27 mouse cellular contexts compared by ENCODE assay signal in the genomic region with DNA sequence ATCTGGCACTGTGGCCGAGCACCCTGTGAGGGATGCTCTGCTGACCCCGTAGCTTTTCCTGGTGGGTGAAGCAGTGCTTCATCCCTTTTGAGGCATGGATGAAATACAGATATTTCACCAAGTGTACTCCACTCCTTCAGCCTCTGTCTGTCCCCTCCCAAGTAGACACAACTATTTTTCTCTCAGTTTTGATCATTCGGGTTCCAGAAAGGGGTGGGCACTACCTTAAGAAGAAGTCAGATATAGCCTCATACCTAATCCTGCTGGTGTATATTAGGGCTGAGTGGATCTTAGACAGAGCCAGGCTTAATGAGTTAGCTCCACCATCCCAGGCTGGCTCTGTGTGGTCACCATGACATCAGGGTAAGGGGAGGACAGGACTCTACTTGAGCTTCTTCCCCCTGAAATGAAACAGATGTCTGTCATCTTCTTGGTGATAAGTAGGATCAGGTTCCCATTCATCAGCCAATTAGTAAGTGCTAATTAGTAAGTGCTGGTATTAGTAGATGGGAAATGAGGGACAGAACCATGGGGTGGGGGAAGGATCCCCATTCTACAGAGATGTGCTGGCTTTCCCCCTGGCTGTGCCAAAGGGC. TPM values are rescaled to one million over a fixed set of nuclear protein-coding genes. Genes with fewer than 3 reads are reported as not detected.
DNase-seq lines count a peak whose midpoint lies in the region; ATAC-seq and TF ChIP-seq lines count a peak whose summit lies in the region.
"Had no signal": no experiment of that assay in that cellular context is flagged by ENCODE, and none has a peak within 500 bp of the region (broad histone marks: within the 10 kb centered on the region; RNA-seq: fewer than 3 reads in every experiment).

No protein-coding gene starts in this region.

- H3K27ac ChIP-seq in heart, postnatal 0 days (ENCODE audit: low read depth) = peak overlapping the region; percentile 34; the same call in 1 of the 2 replicates
- H3K27ac ChIP-seq: embryonic facial prominence, embryonic 13.5 days; forebrain, embryonic 12.5 days; forebrain, embryonic 15.5 days; heart, adult 2 months; hindbrain, embryonic 13.5 days had no signal

- H3K27me3 ChIP-seq in heart, postnatal 0 days (ENCODE audit: control insufficient read depth, insufficient read depth, low read length) = 0 out of 2 replicates have a peak, but pooled peaks cover 4% of the 10 kb centered on the region
- no peaks in the 10 kb centered on the region for H3K27me3 ChIP-seq in megakaryocyte, embryonic 14.5 days (replicated peaks)
- H3K27me3 ChIP-seq: embryonic facial prominence, embryonic 13.5 days; forebrain, embryonic 12.5 days; forebrain, embryonic 15.5 days; hindbrain, embryonic 13.5 days had no signal

- H3K9me3 ChIP-seq in heart, postnatal 0 days (replicated peaks; ENCODE audit: control insufficient read depth, low read length) = no peaks in the 10 kb centered on the region
- H3K9me3 ChIP-seq in megakaryocyte, embryonic 14.5 days = 0 out of 2 replicates have a peak, but pooled peaks cover 6% of the 10 kb centered on the region
- H3K9me3 ChIP-seq: embryonic facial prominence, embryonic 10.5 days; embryonic facial prominence, embryonic 13.5 days; forebrain, embryonic 12.5 days; forebrain, embryonic 15.5 days; heart, embryonic 13.5 days; hindbrain, embryonic 10.5 days; hindbrain, embryonic 13.5 days had no signal

- no peak for DNase-seq in heart, postnatal 0 days (ENCODE audit: low spot score)
- no peak for DNase-seq in heart, adult 9 months (ENCODE audit: low spot score in 2 of 2)
- DNase-seq in retina, postnatal 1 day = peak; percentile 67
- no peak for DNase-seq in retina, embryonic 14.5 days (ENCODE audit: low spot score)
- DNase-seq: adrenal gland, adult 8-10 months; adrenal gland, postnatal 25 days; cerebellum, adult 11-12 months; cerebellum, adult 8-10 months; cerebellum, postnatal 10 days; cerebellum, postnatal 36 days; gastrocnemius, postnatal 25 days; heart, postnatal 10 days; heart, postnatal 36 days had no signal

- peak overlapping the region; percentile 8; the same call in 1 of the 2 replicates for H3K4me2 ChIP-seq in heart, postnatal 0 days (ENCODE audit: low read depth, low read length)
- H3K4me2 ChIP-seq: embryonic facial prominence, embryonic 13.5 days; forebrain, embryonic 15.5 days; hindbrain, embryonic 13.5 days had no signal

- no peak for ATAC-seq in heart, postnatal 0 days (ENCODE audit: insufficient read depth, low read depth)
- ATAC-seq in megakaryocyte, adult 5-6 weeks (ENCODE audit: poor library complexity, severe bottlenecking) = no peak
- ATAC-seq: forebrain, embryonic 15.5 days had no signal

- H3K9ac ChIP-seq in heart, postnatal 0 days (replicated peaks; ENCODE audit: low read depth, low read length) = no peak overlapping the region
- H3K9ac ChIP-seq: embryonic facial prominence, embryonic 13.5 days; forebrain, embryonic 12.5 days; forebrain, embryonic 15.5 days; heart, embryonic 13.5 days; hindbrain, embryonic 13.5 days had no signal

- H3K4me1 ChIP-seq in heart, postnatal 0 days (ENCODE audit: control insufficient read depth, insufficient read depth) = peaks cover 3% of the 10 kb centered on the region; the same call in 1 of the 2 replicates
- peaks cover 69% of the 10 kb centered on the region for H3K4me1 ChIP-seq in megakaryocyte, embryonic 14.5 days

- no peak for TF ChIP-seq EP300 in heart, postnatal 0 days (IDR thresholded peaks at IDR 0.05; ENCODE audit: low read depth)

- no peaks in the 10 kb centered on the region for H3K36me3 ChIP-seq in heart, postnatal 0 days (replicated peaks; ENCODE audit: control insufficient read depth, insufficient read depth, low read length)
- H3K36me3 ChIP-seq in megakaryocyte, embryonic 14.5 days (replicated peaks; ENCODE audit: low read length) = no peaks in the 10 kb centered on the region
- H3K36me3 ChIP-seq: embryonic facial prominence, embryonic 10.5 days; embryonic facial prominence, embryonic 13.5 days; forebrain, embryonic 12.5 days; forebrain, embryonic 15.5 days; heart, embryonic 13.5 days; hindbrain, embryonic 10.5 days; hindbrain, embryonic 13.5 days had no signal

- H3K4me3 ChIP-seq in heart, postnatal 0 days (ENCODE audit: low read depth, low read length) = no peak overlapping the region
- H3K4me3 ChIP-seq in megakaryocyte, embryonic 14.5 days (replicated peaks) = peak overlapping the region; percentile 40
- H3K4me3 ChIP-seq: embryonic facial prominence, embryonic 13.5 days; erythroblast, embryonic 14.5 days; forebrain, embryonic 12.5 days; forebrain, embryonic 15.5 days; heart, adult 2 months; hindbrain, embryonic 13.5 days had no signal

- no peak for TF ChIP-seq CTCF in heart, postnatal 0 days (IDR thresholded peaks at IDR 0.05; ENCODE audit: low read depth)

- WGBS in heart, postnatal 0 days = 80% methylated on average over 3 of the region's 3 CpGs

RNA-seq across cellular contexts. Expression of a gene that starts 58.7 kb away (rescaled TPM):
- total RNA-seq in heart, postnatal 0 days (2014; rRNA removed; ENCODE audit: low replicate concordance) = 0.27 and 0.31 TPM in 2 replicates
- polyA plus RNA-seq in heart, postnatal 0 days (2015; fragmentation: Nextera tagmentation; extraction: Ambion mirVana) = 0.44 and 0.98 TPM in 2 replicates
- 0.11 TPM in 1 of 2 replicates, not detected in the other for polyA plus RNA-seq in megakaryocyte, embryonic 14.5 days (2012; ENCODE audit: insufficient read depth, low replicate concordance)
- 0.18 TPM in 1 of 2 replicates, not detected in the other for total RNA-seq in megakaryocyte, adult 5-6 weeks (2015)
- not detected in 2 replicates for total RNA-seq in megakaryocyte, adult 5-6 weeks (2017)
- polyA plus RNA-seq: activated CD4-positive, CD25-positive, alpha-beta regulatory T cell, adult 4 months; C2C12; CD4-positive, CD25-positive, alpha-beta regulatory T cell, adult 4 months; erythroblast, embryonic 14.5 days had no signal
